Mouse (Mus musculus) intestine, embryonic 15.5 days (tissue): ENCODE results near the gene Mgat4b. TPM values are rescaled to one million over a fixed set of nuclear protein-coding genes. Genes with fewer than 3 reads are reported as not detected.

Experiments used
- ATAC-seq: fragments of 200-750 bp; cut with Nextera tagmentation; 2 replicates; pipeline ENCODE4 v1.8.0; 2017; ENCODE audit warnings: moderate TSS enrichment, moderate library complexity
- H3K27ac ChIP-seq: fragments of 300-500 bp; sonication (generic); 2 replicates; pipeline ENCODE4 v1.5.1; 2015; ENCODE audit warnings: mild to moderate bottlenecking, inconsistent platforms
- H3K27me3 ChIP-seq: fragments of 300-500 bp; sonication (generic); replicated peaks from 2 replicates; pipeline ENCODE4 v1.6.1; 2015; ENCODE audit warnings: inconsistent platforms
- H3K36me3 ChIP-seq: fragments of 300-500 bp; sonication (generic); 2 replicates; pipeline ENCODE4 v1.6.1; 2015; ENCODE audit warnings: inconsistent platforms
- H3K4me1 ChIP-seq: fragments of 300-500 bp; sonication (generic); replicated peaks from 2 replicates; pipeline ENCODE4 v1.6.1; 2015; ENCODE audit warnings: inconsistent platforms
- H3K4me2 ChIP-seq: fragments of 300-500 bp; sonication (generic); replicated peaks from 2 replicates; pipeline ENCODE4 v1.6.1; 2015; ENCODE audit warnings: mild to moderate bottlenecking, inconsistent platforms
- H3K4me3 ChIP-seq: fragments of 300-500 bp; sonication (generic); replicated peaks from 2 replicates; pipeline ENCODE4 v1.5.1; 2015; ENCODE audit warnings: inconsistent platforms
- H3K9ac ChIP-seq: fragments of 300-500 bp; sonication (generic); 2 replicates; pipeline ENCODE4 v1.6.1; 2015; ENCODE audit warnings: inconsistent platforms
- H3K9me3 ChIP-seq: fragments of 300-500 bp; sonication (generic); 2 replicates; pipeline ENCODE4 v1.6.1; 2016; ENCODE audit warnings: inconsistent platforms
- WGBS: fragments of 180-500 bp; shearing (Covaris S2); methylation state at CpG from one replicate; pipeline ENCODE4 v1.1.7; 2015; 5-methylcytosine and 5-hydroxymethylcytosine counted together
- polyA plus RNA-seq: library from polyadenylated mRNA; unstranded; fragments of >200 nt; fragmentation: Nextera tagmentation; extraction: Ambion mirVana; gene quantifications from 2 replicates; pipeline ENCODE4 v1.2.1, GENCODE M21; 2015

Mgat4b gene
- polyA plus RNA-seq, 1 experiment from 2014 or later = 29.5 TPM

DNA sequence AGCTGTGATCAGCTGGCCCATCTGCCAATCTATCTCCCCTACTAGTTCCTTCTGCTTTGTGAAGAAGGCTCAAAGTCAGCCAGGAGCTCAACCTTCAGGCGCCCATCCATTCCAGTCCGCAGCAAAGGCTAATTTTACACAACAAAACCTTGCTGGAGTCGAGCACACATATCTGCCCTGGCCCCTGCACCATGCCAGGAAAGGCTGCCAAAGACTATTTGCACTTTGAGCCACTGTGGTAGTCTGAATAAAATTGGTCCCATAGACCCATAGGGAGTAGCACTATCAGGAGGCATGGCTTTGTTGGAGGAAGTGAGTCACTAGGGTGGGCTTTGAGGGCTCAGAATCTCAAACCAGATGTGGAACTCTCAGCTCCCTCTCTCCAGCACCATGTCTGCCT lies 5.3 kb upstream of the Mgat4b start:
- Histone ChIP-seq H3K9me3 (no peaks in the 10 kb centered on the region), H3K4me3 (no peak overlapping the region), H3K4me2 (no peak overlapping the region), H3K27ac (no peak overlapping the region), H3K4me1 (0 out of 2 replicates have a peak, but pooled peaks cover 3% of the 10 kb centered on the region), H3K36me3 (peaks cover 63% of the 10 kb centered on the region), H3K9ac (no peak overlapping the region), H3K27me3 (no peaks in the 10 kb centered on the region)
- 91% methylated on average over 3 of the region's 3 CpGs for WGBS
- no peak for ATAC-seq

DNA sequence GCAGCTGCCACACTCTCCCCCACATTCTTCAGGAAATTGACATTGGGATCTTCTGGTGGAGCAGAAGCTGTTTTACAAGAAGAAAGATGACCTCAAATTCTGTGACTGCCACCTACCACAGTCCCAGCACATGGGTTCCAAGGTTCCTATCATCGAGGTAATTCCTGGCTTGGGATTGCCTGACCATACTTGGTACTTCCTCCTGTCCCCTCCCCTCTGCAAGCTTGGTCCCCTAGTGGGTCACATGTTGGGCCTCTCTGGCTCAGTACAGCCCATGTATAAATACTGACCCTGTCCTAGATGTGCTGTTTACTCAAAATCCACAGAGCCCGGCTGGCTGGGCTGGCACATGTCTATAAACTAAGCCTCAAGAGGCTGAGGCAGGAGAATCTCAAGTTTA lies 4.7 kb upstream of the Mgat4b start:
- Histone ChIP-seq H3K4me3 (no peak overlapping the region), H3K27ac (no peak overlapping the region), H3K4me1 (peaks cover 6% of the 10 kb centered on the region; the same call in 1 of the 2 replicates), H3K4me2 (no peak overlapping the region), H3K9me3 (no peaks in the 10 kb centered on the region), H3K9ac (no peak overlapping the region), H3K36me3 (peaks cover 58% of the 10 kb centered on the region), H3K27me3 (no peaks in the 10 kb centered on the region)
- WGBS = 79% methylated on average over 2 of the region's 2 CpGs
- no peak for ATAC-seq

DNA sequence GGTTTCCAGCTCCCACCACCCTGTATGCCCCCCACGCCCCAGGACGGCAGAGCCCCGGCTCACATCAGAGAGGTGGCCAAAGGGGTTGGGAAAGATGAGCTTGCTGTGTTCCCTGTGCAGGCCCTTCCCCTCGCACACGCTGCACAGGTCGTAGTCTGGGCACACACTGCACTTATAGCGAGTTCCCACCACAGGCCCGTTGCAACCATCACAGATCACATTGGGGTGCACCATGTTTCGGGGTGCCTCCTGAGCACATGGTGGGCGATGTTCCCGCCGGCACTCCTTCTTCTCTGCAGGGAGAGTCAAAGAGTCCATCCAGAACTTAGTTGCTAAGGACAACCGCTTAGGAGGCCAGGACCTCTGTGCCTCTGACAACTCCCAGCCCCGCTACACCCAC lies 3.3 kb upstream of the Mgat4b start:
- WGBS = 96% methylated on average over 14 of the region's 14 CpGs
- Histone ChIP-seq H3K4me1 (peaks cover 9% of the 10 kb centered on the region; the same call in 1 of the 2 replicates), H3K4me3 (no peak overlapping the region), H3K4me2 (no peak overlapping the region), H3K27me3 (no peaks in the 10 kb centered on the region), H3K27ac (no peak overlapping the region), H3K36me3 (peaks cover 47% of the 10 kb centered on the region), H3K9ac (no peak overlapping the region), H3K9me3 (no peaks in the 10 kb centered on the region)
- ATAC-seq = no peak

DNA sequence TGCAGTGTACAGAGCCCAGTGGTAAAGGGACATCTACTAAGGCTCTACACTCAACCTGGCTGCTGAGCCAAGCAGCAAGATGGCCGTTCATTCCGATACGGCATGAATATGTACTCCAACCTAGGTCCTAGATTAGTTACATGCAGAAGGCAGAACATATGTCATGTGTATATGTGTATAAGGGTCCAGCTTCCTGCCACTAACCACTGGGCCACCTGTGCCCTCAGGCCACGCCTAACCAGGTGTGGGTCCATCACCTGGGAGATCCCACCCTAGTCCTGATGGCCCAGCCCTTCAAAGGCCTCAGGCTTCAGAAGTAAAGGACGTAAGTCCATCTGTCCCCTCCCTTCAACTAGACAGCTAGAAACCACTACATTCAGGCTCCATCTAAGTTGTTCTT lies 2.7 kb upstream of the Mgat4b start:
- Histone ChIP-seq H3K9ac (no peak overlapping the region), H3K4me3 (no peak overlapping the region), H3K4me2 (no peak overlapping the region), H3K36me3 (peaks cover 42% of the 10 kb centered on the region), H3K27me3 (no peaks in the 10 kb centered on the region), H3K9me3 (no peaks in the 10 kb centered on the region), H3K27ac (no peak overlapping the region), H3K4me1 (peaks cover 11% of the 10 kb centered on the region; the same call in 1 of the 2 replicates)
- 85% methylated on average over 5 of the region's 5 CpGs for WGBS
- no peak for ATAC-seq

DNA sequence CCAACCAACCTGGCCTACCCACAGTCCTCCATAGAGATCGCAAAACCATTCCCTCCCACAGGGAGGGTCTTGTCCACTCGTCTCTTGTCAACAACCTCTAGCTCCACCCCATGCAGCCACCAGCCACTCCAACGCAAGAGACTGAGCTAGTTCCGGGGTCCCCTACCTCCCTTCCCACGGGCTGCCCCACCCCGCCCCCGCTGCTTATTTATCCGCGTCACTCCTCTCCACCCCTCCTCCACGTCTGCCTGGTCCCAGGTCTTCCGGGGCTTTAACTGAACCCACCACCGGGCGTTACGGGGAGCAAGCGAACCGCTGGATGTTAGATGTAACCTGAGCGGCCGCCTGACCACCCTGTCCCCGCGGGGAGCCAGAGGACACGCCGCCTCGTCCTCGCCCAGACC lies 587 bp upstream of the Mgat4b start:
- H3K36me3 ChIP-seq = peaks cover 26% of the 10 kb centered on the region
- 0% methylated on average over 24 of the region's 24 CpGs for WGBS
- no peaks in the 10 kb centered on the region for H3K27me3 ChIP-seq
- peak; percentile 94 for ATAC-seq
- peak overlapping the region; percentile 96 for H3K4me3 ChIP-seq
- peaks cover 15% of the 10 kb centered on the region; the same call in 1 of the 2 replicates for H3K4me1 ChIP-seq
- peak overlapping the region; percentile 97 for H3K9ac ChIP-seq
- peak overlapping the region; percentile 67 for H3K4me2 ChIP-seq
- H3K27ac ChIP-seq = peak overlapping the region; percentile 99
- no peaks in the 10 kb centered on the region for H3K9me3 ChIP-seq

DNA sequence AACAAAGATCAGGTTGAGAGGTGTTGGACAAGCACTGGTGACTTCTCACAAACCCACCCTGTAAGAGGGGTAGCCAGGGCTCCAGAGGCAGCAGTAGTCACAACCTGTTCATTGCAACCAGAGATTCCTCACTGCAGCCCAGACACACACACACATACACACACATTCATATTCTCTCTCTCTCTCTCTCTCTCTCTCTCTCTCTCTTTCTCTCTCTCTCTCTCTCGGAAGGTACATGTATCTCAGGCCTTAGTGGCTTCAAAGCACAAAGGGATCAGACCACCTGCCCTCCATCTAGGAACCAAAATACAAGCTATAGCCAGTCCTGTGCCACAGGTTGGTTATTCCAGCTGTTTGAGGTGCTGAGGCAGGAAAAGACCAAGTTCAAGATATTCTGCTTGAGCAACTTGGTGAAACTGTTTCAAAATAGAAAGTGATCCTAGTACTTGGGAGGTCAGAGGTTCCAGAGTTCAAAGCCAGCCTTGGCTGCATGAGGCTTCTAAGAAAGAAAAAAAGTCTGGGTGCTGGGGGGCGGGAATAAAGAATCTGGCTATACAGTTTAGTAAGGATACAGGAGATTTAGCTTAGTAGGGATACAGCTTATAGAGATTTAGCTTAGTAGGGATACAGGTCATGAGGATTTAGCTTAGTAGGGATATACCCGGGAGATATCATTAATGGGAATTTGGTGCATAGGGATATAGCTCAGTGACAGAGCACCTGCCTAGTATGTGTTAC lies 801 bp downstream of the Mgat4b start:
- H3K9ac ChIP-seq = 0 out of 2 replicates have a peak overlapping the region, but pooled peaks have one; percentile 97
- no peak for ATAC-seq
- H3K27me3 ChIP-seq = no peaks in the 10 kb centered on the region
- H3K27ac ChIP-seq = no peak overlapping the region
- peak overlapping the region; percentile 96 for H3K4me3 ChIP-seq
- no peaks in the 10 kb centered on the region for H3K9me3 ChIP-seq
- H3K36me3 ChIP-seq = peaks cover 12% of the 10 kb centered on the region
- 94% methylated on average over 3 of the region's 3 CpGs for WGBS
- H3K4me2 ChIP-seq = peak overlapping the region; percentile 67
- H3K4me1 ChIP-seq = peaks cover 24% of the 10 kb centered on the region

DNA sequence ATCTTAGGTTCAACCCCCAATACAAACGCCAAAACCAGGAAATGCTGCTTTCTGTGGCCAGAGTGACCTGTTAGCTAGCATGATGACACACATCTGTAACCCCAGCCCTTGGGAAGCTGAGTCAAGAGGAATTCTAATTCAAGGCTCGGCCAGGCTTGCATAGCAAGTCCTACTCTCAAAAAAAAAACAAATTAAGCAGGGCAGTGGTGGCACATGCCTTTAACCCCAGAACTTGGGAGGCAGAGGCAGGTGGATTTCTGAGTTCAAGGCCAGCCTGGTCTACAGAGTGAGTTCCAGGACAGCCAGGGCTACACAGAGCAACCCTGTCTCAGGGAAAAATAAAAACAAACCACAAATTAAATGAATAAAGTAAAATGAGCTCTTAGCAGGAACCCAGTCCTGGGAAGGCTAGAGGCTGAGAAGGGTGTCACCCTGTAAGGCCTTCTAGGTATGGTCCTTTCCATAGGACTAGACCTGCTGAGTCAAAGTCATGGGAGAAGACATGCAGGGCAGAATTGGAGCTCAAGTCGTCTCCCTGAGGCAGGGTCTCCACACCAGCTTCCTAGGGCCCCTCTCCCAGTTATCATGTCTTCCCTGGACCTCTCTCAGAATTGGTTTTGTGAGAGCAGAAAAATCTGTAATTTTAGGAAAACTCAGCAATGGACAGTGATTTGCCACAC lies 1.5 kb downstream of the Mgat4b start:
- ATAC-seq = no peak
- peaks cover 5% of the 10 kb centered on the region for H3K36me3 ChIP-seq
- peaks cover 25% of the 10 kb centered on the region for H3K4me1 ChIP-seq
- no peak overlapping the region for H3K4me3 ChIP-seq
- no peaks in the 10 kb centered on the region for H3K27me3 ChIP-seq
- WGBS = 67% methylated on average over 3 of the region's 3 CpGs
- H3K9ac ChIP-seq = no peak overlapping the region
- no peak overlapping the region for H3K27ac ChIP-seq
- no peaks in the 10 kb centered on the region for H3K9me3 ChIP-seq
- H3K4me2 ChIP-seq = no peak overlapping the region

DNA sequence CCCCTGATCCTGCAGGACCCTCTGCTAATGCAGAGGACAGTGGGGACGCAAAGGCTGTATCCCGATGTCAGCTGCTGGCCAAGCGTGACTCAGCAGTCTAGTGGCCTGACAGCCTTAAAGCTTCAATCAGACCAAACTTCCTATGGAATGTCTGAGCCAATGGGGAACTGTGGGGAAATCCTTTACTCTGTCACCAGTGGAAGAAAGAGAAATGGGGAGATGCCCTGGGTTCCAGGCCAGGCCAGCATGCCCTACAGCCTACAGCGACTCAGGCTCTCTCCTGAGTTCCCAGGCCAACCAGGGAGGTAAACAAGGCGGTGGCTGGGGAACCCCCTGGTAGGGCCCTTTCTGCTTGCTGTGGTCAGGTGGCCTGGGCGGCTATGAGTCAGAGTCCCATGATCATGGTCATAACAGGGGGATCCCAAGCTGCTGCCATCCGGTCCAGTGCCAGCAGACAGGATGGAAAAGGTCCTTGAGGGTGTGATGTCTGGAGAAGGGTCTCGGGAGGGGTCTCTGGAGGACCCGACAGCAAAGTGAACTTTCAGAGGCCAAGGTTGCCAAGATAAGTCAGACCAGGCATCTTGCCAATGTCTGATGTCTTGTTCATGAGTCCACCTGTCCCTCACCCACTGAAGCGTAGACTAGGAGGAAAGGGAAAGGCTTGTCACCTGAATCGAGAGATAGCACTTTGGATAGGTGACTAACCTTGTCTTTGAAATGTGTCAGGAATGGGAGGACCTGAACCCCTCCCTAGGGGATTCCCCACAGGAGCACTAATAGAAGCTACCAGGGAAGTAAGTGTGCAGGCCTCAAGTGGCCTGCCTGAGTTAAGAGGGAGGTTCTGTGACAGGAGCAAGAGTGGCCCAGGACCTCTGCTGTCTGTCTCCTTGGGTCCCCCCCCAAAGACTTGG lies 2.4 kb downstream of the Mgat4b start:
- Histone ChIP-seq H3K27ac (0 out of 2 replicates have a peak overlapping the region, but pooled peaks have one; percentile 48), H3K27me3 (no peaks in the 10 kb centered on the region), H3K4me2 (no peak overlapping the region), H3K4me3 (no peak overlapping the region), H3K36me3 (no peaks in the 10 kb centered on the region), H3K9me3 (no peaks in the 10 kb centered on the region), H3K9ac (no peak overlapping the region), H3K4me1 (peaks cover 29% of the 10 kb centered on the region)
- 44% methylated on average over 11 of the region's 11 CpGs for WGBS
- peak; percentile 40 for ATAC-seq

DNA sequence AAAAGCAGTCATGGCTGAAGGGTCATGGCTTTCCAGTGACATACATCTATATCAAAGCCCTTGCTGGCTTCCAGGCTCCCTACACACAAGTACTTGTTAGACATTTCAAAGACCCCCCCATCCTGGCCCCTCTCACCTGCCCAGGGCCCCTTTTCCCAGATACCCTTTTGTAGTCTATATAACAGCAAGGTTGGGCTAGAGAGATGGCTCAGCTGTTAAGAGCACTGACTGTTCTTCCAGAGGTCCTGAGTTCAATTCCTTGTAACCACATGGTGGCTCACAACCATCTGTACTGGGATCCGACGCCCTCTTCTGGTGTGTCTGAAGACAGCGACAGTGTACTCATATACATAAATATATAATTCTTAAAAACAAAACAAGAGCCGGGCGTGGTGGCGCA lies 3.9 kb downstream of the Mgat4b start:
- ATAC-seq = no peak
- Histone ChIP-seq H3K4me3 (no peak overlapping the region), H3K4me1 (peaks cover 28% of the 10 kb centered on the region), H3K27ac (no peak overlapping the region), H3K9me3 (no peaks in the 10 kb centered on the region), H3K9ac (no peak overlapping the region), H3K27me3 (no peaks in the 10 kb centered on the region), H3K4me2 (no peak overlapping the region), H3K36me3 (no peaks in the 10 kb centered on the region)
- WGBS = 85% methylated on average over 6 of the region's 6 CpGs

DNA sequence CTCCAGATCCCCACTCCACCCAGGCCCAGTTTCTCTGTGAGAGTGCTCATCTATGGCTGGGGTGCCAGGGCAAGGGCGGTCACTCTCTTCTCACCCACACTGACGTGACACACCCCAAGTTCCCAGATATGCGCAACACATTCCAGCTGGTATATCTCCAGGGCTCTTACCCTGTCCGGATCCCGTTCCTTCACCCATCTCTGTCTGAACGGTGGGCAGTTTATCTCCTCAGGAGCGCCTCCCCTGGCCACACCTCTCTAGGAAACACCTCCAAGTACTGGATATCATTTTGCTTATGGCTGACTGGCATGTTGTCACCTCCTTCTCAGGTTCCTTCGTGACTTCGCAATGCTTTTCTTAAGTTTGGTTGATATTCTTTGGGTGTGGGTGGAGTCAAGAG lies 4.9 kb downstream of the Mgat4b start:
- 25% methylated on average over 9 of the region's 9 CpGs for WGBS
- no peak for ATAC-seq
- Histone ChIP-seq H3K9me3 (no peaks in the 10 kb centered on the region), H3K36me3 (no peaks in the 10 kb centered on the region), H3K4me2 (peak overlapping the region; percentile 24), H3K27me3 (no peaks in the 10 kb centered on the region), H3K4me3 (no peak overlapping the region), H3K9ac (no peak overlapping the region), H3K27ac (no peak overlapping the region), H3K4me1 (peaks cover 28% of the 10 kb centered on the region)

DNA sequence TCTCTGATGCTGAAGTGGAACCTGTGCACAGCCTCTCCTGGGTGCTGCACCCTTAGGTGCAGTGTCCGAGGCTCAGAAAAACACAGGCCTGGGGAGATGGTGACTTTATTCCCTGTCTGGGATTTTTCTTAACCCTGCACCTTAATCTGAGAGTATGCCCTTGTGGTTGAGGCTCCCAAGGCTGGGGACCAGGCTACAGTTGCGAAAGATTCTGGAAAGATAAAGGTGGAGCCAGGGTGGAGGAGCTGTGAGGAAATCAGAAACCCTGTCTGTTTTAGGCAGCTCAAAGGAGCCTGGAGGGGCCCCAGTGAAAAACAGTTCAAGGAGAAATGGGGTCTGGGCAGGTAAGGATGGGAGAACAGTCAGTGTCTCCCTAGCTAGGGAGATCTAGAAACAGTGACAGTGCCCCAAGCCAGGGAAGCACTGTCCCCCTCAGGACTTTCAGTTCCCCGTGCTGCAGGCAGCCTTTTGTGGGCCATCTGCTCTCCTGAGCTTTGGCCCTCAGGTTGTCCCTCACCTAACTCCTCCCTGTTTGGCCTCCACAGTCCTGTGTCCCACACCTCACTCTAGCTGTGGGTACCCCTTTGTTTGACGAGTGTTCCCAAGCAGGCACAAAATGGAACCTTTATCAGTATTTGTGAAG lies 6.2 kb downstream of the Mgat4b start:
- no peaks in the 10 kb centered on the region for H3K27me3 ChIP-seq
- H3K9me3 ChIP-seq = no peaks in the 10 kb centered on the region
- ATAC-seq = no peak
- H3K4me3 ChIP-seq = no peak overlapping the region
- 74% methylated on average over 4 of the region's 4 CpGs for WGBS
- H3K9ac ChIP-seq = no peak overlapping the region
- H3K4me1 ChIP-seq = peaks cover 23% of the 10 kb centered on the region
- H3K4me2 ChIP-seq = no peak overlapping the region
- no peaks in the 10 kb centered on the region for H3K36me3 ChIP-seq
- no peak overlapping the region for H3K27ac ChIP-seq

DNA sequence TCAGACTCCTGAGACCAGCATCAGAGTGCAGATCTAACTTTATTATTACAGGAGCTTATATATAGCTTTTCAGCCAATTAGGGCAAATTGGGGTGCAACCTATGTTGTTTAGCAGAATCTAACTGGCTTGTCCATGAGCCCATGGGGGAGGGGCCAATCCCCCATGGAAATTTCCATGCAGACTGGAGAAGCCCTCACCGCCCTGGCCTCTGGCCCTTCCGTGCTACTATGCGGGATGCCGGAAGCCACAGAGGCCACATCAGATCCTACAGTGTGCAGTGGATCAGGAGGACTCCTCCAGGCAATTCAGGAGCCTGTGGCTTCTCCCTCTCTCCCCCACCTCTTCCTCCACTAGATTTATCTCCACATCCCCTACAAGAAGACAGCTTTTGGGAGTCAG lies 7.1 kb downstream of the Mgat4b start:
- Histone ChIP-seq H3K9me3 (no peaks in the 10 kb centered on the region), H3K4me2 (no peak overlapping the region), H3K9ac (no peak overlapping the region), H3K4me3 (no peak overlapping the region), H3K27me3 (no peaks in the 10 kb centered on the region), H3K4me1 (peaks cover 24% of the 10 kb centered on the region), H3K36me3 (no peaks in the 10 kb centered on the region), H3K27ac (no peak overlapping the region)
- ATAC-seq = no peak
- WGBS = 66% methylated on average over 4 of the region's 4 CpGs
